In the genomic region with DNA sequence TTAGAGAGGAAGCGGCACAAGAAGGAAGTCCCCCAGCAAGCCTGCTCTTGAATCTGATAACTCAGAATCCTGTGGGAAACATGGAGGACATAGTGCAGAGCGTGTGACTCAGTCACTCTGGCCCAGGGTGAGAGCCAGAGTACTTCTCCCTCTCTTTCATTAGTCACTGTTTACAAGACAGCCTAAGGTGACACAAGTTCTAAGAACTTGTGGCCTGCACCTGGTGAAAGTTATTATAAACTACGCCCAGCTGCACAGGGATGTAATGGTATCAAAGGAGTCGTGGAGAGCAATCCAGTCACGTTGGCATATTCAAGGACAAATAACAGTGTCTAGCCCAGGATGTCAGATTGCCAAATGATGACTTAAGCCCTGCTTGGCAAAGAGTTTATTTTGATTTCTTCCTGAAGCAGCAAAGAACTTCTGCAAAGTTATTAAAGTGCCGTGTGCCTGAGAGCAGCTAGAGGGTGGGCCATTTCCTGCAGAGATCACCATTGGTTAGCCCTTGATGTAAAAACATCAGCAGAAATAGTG, we compare ENCODE assay signal across 8 mouse cellular contexts. TPM values are rescaled to one million over a fixed set of nuclear protein-coding genes. Genes with fewer than 3 reads are reported as not detected.
DNase-seq lines count a peak whose midpoint lies in the region; ATAC-seq and TF ChIP-seq lines count a peak whose summit lies in the region.
"Had no signal": no experiment of that assay in that cellular context is flagged by ENCODE, and none has a peak within 500 bp of the region (broad histone marks: within the 10 kb centered on the region; RNA-seq: fewer than 3 reads in every experiment).

No protein-coding gene starts in this region.

- ATAC-seq in cerebellum, adult (ENCODE audit: insufficient number of reproducible peaks, low FRiP score, low TSS enrichment): no peak

- DNase-seq in 3134 (ENCODE audit: extremely low read depth, insufficient read length, low spot score): peak; percentile 51
- peak; percentile 63 for DNase-seq in 416B (ENCODE audit: low read depth)
- DNase-seq in fibroblast of lung, adult 2 months (ENCODE audit: low read depth): peak; percentile 76
- DNase-seq in lung, adult 2 months: peak; percentile 32
- no peak for DNase-seq in layer of hippocampus, adult 11-12 months (ENCODE audit: low spot score)
- no peak for DNase-seq in left cerebral cortex, adult 18-20 months (ENCODE audit: low spot score in 2 of 2)

- WGBS in lung, adult 2 months: 8% methylated on average over 6 of the region's 6 CpGs

- TF ChIP-seq CTCF in lung, adult 2 months (IDR thresholded peaks at IDR 0.05; ENCODE audit: insufficient read depth, low read length): no peak

- H3K4me3 ChIP-seq in lung, adult 2 months (replicated peaks; ENCODE audit: extremely low read depth, low read depth, low read length): no peak overlapping the region
- H3K4me3 ChIP-seq: hindbrain, embryonic 12.5 days had no signal

- H3K4me1 ChIP-seq in lung, adult 2 months (ENCODE audit: control insufficient read depth, insufficient read depth, low read length): peaks cover 18% of the 10 kb centered on the region
- H3K4me1 ChIP-seq: hindbrain, embryonic 12.5 days had no signal

- no peak for TF ChIP-seq POLR2A in lung, adult 2 months (IDR thresholded peaks at IDR 0.05; ENCODE audit: borderline replicate concordance, extremely low read depth, low read depth, low read length)

RNA-seq across cellular contexts. Expression of a gene that starts 32.6 kb away (rescaled TPM):
- 25.0 and 29.7 TPM in 2 replicates for polyA plus RNA-seq in lung, adult 2 months (2012; rRNA removed)
- total RNA-seq in left cerebral cortex, adult 18-20 months (2021): 10 to 100 TPM; 41.7 to 53.2 TPM

RNA-seq across cellular contexts. Expression of a gene that starts 46.5 kb away (rescaled TPM):
- polyA plus RNA-seq in lung, adult 2 months (2012; rRNA removed): 46.5 and 53.1 TPM in 2 replicates
- 1 to 10 TPM; 9.8 to 9.9 TPM for total RNA-seq in left cerebral cortex, adult 18-20 months (2021)

Comparison
In these comparisons a context has a peak if more than half of its experiments do, and no peak if none do; other contexts are left out.
1. DNase-seq: peak in 3134 (single experiment), 416B (single experiment), fibroblast of lung, adult 2 months (single experiment) and lung, adult 2 months (single experiment); none in layer of hippocampus, adult 11-12 months (single experiment) and left cerebral cortex, adult 18-20 months (0 of 2).